Mouse (Mus musculus): ENCODE measurements around the gene Atp1b2. TPM values are rescaled to one million over a fixed set of nuclear protein-coding genes. Genes with fewer than 3 reads are reported as not detected.
A peak's percentile ranks its signal among the peaks of the same experiment; 100 is the strongest.

Atp1b2 gene
- total RNA-seq, 2 experiments from 2014 or later = 2.0 to 44.5 TPM

DNA sequence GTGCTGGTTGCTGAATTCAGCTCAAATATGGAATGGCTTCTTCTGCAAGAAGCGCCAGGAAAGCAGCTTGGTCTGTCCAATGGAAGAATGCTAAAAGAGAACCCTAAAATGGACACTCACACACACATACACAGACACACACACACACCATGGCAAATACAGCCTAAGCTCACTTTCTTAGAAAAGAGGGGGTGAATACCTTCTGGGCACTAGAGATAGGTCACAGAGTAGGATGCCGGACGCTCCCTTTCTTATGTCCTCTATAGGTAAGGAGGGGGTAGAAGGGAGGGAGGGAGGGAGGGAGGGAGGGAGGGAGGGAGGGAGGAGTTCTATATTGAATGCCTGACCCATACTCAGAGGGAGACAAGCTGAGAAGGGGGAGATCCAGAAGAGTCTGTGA is 2.8 kb upstream of the Atp1b2 start:
- no peak for ATAC-seq (replicated peaks; ENCODE audit: poor library complexity)

DNA sequence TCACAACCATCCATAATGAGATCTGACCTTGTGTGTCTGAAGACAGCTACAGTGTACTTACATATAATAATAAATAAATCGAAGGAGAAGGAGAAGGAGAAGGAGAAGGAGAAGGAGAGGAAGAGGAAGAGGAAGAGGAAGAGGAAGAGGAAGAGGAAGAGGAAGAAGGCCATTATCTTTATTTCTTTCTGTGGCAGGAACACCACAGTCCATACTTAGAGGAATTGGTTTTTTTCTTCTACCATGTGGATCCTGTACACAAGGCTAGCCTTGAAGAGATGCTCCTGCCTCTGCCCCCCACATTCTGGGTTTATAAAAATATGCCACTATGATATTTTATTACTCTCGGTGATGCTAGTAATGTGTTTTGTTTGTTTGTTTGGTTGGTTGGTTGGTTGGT is 1.1 kb upstream of the Atp1b2 start:
- ATAC-seq (replicated peaks; ENCODE audit: poor library complexity) = no peak

DNA sequence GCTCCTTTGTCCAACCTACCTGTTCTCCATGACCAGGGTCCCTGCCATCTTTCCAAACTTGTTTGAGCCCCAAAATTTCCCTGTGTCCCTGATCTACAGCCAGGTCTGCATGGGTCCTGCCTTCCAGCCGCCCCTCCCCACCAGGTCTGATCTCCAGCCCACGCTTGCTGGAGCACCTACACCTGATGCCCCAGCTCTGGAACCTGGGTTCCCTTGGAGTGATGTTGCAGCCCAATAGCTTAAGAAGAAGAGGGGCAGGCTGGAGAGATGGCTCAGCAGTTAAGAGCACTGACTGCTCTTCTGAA is 701 bp upstream of the Atp1b2 start:
- no peak for ATAC-seq (replicated peaks; ENCODE audit: poor library complexity)

DNA sequence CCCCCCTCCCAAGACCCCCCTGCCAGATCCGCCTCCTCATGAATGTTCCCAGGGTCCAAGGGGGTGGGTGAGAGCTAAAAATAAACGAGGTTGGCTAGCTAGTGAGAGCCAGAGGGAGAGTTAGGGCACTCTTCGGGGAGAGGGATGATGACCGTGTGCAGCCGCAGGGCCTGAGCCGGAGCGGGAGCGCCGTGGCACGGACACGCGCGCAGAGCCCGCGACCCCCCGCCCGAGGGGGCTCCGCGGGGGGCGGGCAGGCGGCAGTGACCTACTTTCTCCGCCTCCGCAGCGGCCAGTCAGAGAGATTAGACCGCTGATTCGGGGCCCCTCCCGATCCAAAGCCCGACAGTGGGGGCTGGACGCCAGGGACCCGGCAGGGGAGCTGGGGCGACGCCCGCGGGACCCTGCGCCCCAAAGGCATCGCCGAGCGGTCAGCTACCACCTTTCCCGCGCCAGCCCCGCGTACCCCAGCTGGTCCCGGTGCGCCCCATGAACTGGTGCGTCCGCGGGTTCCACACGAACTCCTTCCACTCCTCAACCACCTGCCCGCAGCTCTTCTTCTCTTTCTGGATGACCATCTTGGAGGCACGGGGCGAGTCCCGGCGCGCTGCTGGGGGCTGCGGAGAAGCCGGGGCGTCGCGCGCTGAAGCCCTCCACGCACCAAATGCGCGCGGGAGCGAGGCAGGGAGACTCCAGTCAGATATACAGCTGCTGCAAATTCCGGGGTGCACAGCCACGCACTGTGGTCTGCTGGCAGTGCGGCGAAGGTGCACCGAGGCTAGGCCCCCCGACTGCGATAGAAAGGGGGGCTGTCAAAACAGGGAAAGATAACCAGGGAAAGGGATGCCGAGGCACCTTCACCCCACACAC is 712 bp downstream of the Atp1b2 start:
- 0 out of 2 replicates have a peak, but pooled peaks have one; percentile 4 for ATAC-seq (replicated peaks; ENCODE audit: poor library complexity)

DNA sequence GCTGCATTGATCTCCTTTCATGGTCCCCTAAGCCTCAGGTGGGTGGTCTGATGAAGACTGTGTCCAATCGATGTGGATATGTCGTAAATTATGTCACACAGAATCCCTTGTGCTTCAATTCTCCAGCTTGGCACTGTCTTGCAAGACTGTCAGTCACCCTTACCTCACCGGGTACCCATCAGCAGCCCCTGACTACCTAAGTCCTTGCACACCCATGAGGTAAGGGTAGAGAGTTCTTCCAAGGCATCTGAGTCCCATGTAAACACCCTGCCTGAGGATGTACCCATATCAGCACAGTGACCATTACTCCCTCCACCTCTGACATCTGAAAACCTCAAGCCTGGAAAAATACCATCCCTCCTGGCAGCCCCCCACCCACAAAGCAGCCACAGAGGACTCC is 1.4 kb downstream of the Atp1b2 start:
- no peak for ATAC-seq (replicated peaks; ENCODE audit: poor library complexity)

DNA sequence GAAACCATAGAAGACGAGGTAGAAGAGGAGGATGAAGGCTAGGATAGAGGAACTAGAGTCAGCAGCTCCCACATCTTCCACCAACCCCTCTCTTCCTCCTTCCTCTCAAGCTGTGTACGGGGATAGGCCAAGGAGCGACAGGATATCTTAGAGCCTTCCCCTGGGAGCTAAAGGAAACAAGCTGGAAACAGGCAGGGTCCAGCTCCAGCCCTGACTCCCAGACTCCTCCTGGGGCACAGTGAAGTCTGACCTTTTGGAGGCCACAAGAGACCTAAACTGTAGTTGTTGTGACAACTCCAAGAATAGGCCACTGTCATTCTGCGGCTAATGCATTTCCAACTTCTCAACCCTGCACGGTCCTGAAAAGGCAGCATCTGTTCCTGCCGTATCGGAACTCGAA is 2.2 kb downstream of the Atp1b2 start:
- no peak for ATAC-seq (replicated peaks; ENCODE audit: poor library complexity)

DNA sequence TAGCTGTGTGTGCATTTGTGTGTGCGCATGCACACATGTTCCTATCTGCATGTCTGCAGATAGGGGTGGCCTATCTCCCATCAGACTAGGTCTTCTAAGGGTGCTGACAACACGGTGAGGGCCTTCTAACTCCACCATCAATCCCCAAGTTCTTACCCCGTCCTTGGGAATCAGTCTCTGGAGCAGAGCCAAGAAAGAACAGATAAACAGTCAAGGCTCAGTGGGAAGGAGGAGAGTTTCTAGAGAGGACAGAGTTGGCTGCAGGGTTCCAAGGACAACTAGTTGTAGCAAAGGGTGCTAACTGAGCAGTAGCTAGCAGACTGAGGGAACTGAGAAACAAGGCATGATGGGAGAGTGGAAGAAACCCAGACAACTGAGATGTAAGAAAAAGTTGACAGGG is 4.0 kb downstream of the Atp1b2 start:
- ATAC-seq (replicated peaks; ENCODE audit: poor library complexity) = no peak

DNA sequence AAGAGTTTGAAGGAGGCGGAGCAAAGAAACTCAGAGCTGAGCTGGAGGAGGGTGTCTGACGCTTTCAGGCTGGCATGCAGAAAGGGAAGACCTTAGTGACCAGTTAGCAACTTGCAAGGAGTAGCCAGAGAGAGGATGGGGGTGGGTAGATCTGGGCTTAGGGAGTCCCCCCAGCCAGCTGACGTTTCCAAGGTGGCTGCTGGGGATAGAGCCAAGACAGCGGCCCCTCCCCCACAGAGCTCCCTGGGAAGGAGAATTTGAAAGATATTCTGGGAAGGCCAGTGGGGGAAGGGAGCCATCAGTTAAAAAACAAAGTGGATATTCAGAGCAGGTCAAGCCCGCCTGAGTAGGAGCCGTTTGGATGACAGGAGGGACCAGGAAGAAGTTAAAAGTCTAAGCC is 5.6 kb downstream of the Atp1b2 start:
- ATAC-seq (replicated peaks; ENCODE audit: poor library complexity) = no peak

DNA sequence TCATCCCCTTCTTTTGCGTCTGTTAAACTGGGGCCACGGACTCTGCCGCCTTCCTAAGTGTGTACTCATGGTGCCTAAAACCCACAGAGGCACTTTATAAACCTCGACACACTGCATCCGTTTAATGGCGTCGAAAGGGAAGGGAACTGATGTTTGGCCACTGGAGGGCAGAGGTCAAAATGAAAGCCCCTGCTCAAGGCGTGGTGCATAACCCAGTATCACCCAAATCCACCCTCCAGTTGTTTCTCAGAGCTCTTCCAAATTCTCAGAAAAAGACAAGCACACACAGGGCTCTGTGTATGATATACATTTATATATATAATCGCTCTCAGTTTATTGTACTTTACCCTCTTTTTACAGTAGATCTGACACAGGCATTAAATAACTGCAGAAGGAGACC is 6.3 kb downstream of the Atp1b2 start:
- peak; percentile 28; the same call in 1 of the 2 replicates for ATAC-seq (replicated peaks; ENCODE audit: poor library complexity)

DNA sequence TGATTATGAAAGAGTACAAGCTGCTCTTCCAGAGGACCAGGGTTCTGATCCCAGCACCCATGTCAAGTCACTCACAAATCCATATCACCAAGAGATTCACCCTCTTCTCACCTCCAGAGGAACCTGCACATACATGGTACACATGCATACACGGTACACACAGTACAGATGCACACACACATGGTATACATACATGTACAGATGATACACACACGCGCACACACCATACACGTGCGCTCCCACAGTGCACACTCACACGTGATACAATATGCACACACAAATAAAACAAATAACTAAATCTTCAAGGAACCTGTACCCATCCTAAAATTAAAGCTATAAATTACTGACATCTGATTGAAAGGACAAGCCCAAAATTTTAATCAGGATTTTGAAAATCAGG is 10.9 kb downstream of the Atp1b2 start:
- no peak for ATAC-seq (replicated peaks; ENCODE audit: poor library complexity)

DNA sequence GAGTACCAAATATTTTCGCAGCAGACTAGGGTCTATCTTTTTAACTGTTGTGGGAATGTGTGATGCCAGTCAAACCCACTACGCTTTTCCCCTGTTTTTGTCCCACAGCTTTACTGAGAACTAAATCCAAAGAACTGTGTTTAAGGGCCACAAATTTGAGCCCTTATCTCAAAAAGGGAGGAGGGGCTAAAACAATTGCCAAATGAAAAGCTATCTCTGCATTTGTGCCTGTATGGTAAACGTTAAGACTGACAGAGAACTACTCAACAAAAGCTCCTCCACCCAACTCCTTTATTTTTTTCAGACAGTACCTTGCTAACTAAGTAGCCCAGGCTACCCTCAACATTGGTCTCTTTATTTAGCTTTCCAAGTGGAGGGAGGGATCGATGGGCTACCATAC is 12.9 kb downstream of the Atp1b2 start:
- no peak for ATAC-seq (replicated peaks; ENCODE audit: poor library complexity)

DNA sequence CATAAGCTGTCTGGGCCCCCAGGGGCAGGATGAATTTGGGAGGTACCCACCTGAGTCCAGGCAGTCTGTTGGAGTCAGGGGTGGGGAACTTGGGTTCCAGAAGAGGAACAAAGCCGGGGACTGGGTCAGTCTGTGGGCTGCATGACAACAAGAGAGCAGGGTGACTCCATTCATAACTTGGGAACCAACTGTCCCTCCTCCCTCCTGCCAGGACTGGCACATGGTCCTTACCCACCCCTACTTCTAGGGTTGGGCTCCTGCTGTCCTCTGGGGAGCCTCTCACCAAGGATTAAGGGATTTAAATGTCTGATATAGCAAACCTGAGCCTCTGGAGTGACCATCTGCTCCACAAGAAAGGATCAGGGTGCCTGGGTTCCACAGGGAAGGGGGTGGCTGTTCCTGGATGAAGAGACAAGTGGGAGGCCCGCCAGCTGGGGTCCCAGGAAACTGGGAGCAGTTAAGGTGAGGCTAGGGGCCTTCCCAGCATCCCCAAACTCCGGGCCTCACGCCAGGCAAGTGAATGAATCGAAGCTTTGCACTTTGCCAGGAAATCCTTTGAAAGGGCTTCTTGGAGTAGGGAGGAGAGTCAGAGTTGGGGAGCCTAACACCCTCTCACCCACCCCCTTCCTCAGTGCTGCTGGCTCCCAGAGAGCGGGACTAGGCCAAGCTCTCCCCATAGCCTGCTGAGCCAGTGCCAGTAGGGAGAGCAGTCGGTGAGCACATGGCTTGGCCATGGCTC is 13.7 kb downstream of the Atp1b2 start:
- ATAC-seq (replicated peaks; ENCODE audit: poor library complexity) = no peak

DNA sequence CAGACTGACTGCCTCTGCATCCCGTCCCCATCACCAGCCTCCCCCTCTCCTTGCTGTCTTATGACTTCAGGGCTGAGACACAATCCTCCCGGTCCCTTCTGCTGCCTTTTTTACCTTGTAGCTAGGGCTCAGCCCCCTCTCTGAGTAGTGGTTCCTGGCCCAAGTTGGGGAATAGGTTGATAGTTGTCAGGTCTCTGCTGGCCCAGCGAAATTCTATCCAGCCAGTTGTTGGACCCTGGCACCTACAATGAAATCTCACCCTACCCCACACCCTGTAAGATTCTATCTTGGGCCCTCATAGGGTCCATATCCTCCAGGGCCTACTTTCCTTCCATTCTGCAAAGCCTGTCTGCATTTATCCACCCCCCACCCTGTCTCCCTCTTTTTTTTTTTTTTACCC is 14.3 kb downstream of the Atp1b2 start:
- ATAC-seq (replicated peaks; ENCODE audit: poor library complexity) = no peak

DNA sequence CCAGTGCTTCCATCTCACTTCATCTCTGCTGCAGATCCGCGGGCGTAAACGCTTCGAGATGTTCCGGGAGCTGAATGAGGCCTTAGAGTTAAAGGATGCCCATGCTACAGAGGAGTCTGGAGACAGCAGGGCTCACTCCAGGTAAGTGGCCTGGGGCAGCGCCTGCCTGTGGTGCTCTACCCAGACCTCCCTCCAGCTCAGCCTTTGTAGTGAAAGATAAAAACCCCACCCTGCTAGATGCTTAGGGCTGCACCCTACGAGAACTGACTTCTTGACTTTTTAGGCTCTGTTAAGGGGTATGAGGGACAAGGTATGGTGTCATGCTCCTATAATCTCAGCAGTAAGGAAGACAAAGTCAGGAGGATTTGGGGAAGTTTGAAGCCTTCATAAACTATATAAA is 15.1 kb downstream of the Atp1b2 start:
- no peak for ATAC-seq (replicated peaks; ENCODE audit: poor library complexity)

DNA sequence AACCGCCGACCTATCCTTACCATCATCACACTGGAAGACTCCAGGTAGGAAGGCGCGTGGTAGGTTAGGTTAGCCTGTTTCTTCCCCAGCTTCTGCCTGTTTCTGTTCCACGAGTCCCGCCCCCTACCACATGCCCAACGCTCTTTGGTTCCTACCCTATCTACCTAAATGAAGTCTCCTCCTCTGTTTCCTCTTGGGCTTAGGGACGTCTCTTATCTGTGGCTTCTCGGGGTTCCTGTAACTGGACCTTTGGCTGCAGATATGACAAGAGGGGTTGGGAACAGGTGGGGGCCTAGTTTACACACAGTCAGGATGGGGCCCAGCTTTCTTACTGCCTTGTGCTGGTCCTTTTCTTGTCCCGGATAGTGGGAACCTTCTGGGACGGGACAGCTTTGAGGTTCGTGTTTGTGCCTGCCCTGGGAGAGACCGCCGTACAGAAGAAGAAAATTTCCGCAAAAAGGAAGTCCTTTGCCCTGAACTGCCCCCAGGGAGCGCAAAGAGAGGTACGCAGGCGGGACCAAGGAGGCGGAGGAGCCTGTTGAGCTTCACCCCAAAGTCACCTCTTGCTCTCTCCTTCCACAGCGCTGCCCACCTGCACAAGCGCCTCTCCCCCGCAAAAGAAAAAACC is 16.4 kb downstream of the Atp1b2 start:
- ATAC-seq (replicated peaks; ENCODE audit: poor library complexity) = peak; percentile 52

DNA sequence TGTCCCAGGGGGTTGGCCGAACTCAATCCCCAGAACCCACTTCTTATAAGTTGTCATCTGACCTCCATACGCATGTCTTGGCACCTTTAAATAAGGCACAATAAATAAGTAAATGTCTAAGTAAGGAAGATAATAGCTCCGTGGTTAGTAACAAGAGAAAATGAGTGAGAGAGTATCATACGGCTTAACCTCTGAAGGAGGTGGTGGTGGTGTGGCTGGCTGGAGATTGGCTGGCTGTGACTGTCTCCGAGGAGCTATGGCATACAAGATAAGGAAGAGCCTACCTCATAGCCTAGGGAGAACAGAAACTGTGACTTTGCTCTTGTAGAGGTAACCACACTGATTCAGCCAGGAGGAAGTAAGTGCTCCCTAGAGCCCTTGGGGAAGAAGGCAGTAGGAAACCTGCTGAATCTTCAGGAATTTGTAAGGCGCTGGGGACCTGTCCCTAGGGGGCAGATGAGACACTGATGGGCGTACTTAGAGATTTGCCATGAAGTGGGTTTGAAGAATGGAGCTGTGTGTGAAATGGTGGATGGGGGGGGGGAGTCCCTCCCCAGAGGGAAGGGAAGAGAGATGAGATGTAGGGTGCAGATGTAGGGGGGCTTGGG is 19.9 kb downstream of the Atp1b2 start:
- peak; percentile 83 for ATAC-seq (replicated peaks; ENCODE audit: poor library complexity)

DNA sequence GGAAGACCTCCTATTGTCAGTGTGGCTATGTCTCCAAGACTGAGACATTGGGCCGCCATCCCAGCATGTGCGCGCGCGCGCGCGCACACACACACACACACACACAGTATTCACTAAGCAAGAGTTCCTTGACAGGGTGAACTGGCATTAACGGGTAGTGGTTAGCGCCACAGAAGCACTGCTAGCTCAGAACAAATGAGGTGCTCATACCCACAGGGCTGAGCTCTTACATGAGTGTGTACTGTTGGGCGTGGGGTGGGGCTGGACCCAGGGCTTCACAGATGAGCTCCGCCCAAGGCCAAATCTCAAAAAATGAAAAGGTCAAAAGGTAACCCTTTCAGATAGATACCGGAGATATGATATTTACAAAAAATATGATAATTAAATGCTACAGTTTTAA is 20.8 kb downstream of the Atp1b2 start:
- no peak for ATAC-seq (replicated peaks; ENCODE audit: poor library complexity)

DNA sequence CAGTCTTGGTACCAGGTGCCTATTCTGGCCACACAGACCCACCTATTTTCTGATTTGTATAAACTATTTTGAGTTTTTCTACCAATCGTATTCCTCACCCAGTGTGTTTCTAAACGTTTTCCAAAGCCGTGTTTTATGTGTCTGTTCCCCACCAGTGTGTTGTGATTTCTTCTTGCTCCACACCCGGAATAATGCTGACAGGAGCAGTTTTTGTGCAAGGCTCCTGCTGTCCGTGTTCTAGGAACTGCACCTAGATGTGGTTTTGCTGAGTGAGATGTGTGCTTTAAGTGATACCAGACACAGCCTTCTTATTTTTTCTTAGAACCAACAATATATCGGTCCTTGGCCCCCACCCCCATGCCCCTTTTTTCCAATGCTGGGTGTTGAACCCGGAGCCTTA is 21.7 kb downstream of the Atp1b2 start:
- no peak for ATAC-seq (replicated peaks; ENCODE audit: poor library complexity)

DNA sequence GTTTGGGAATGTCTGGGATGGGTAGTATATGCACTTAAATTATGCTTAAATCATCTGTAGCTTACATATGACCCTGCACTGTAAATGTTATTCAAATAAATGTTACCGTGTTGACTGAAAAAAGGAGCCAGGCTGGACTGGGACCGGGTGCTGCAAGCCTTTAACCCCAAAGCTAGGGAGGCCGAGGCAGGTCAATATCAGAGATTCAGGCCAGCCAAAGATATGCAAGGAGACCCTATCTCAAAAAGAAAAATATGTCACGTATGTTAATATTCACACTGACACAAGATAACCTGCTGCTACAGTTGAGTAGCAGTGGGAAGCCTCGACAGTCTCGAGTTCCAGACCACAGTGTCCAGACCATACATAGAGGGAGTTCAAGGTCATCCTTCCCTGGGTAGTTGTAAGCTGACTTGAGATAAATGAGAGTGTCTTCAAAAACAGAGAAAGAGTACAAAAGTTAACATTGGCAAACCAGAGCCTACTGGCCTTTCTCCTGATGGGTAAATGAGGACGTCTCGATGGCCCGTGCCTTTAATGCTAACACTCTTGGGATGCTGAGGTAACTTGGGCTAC is 23.4 kb downstream of the Atp1b2 start:
- ATAC-seq (replicated peaks; ENCODE audit: poor library complexity) = no peak

DNA sequence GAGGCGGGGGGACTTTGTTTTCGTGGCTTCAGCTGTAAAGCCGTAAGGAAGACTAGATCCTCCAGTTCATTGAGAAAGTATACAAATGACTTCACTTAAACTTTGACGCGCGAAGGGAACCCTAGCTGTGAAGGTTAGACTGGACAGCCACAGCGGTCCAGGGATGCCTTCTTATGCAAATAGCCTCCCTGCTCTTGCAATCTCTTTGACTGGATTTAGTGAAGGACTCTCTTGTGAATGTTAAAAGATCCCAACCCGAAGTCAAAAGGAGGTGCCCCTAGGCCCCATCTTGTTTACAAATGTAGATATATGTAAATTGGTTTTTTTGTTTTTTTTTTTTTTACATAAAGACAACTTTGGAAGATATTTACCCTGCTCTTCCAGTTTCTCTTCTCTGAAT is 23.9 kb downstream of the Atp1b2 start:
- no peak for ATAC-seq (replicated peaks; ENCODE audit: poor library complexity)

DNA sequence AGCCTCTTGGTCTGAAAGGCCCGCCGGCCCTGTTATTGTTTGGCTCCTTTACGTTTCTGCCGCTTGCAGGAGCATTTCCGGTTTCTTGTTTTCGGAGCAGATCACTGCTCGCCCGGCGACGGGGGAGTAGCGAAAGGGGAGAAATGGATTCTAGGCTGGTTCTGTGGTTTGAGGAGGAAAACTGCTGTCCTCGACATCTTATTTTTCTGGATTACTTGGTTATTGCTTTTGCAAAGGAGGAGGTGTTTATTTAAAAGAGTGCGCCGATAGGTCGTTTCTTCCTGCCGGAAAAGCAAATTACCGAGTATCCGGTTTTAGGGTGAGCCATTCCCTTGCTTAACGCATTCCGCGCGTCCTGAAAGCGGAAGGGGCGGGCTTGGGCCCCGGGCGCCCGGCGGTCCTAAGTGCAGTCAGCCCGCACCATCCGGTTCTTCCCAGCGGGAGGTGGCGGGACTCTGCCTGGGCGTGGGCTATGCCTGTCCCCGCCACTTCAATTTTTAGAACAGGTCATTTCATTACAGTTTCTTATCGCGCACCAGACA is 24.5 kb downstream of the Atp1b2 start:
- ATAC-seq (replicated peaks; ENCODE audit: poor library complexity) = peak; percentile 54
